Mouse (Mus musculus) CH12.LX (cell line): ENCODE data around the gene Aatk.

Experiments used
- BHLHE40 ChIP-seq: IDR thresholded peaks from 2 replicates; pipeline ENCODE4 v1.6.1; 2011; ENCODE audit warnings: mild to moderate bottlenecking, low read depth, low read length, improper control_type of control experiment
- CTCF ChIP-seq, 2 experiments: IDR thresholded peaks in 1 of 2; conservative IDR thresholded peaks in 1 of 2; 2 replicates each; pipeline ENCODE4 v1.5.1; 2011 to 2012; ENCODE audit warnings: low read depth in 2 of 2, low read length in 2 of 2, improper control_type of control experiment in 1 of 2, inconsistent platforms in 1 of 2, mild to moderate bottlenecking in 1 of 2, moderate library complexity in 1 of 2
- EP300 ChIP-seq: IDR thresholded peaks from 2 replicates; pipeline ENCODE4 v1.6.1; 2011; ENCODE audit warnings: low read length, improper control_type of control experiment
- MAFK ChIP-seq: IDR thresholded peaks from 2 replicates; pipeline ENCODE4 v1.6.1; 2011; ENCODE audit warnings: low read length, improper control_type of control experiment; ENCODE audit not compliant: insufficient replicate concordance
- USF1 ChIP-seq: IDR thresholded peaks from 2 replicates; pipeline ENCODE4 v1.6.1; 2014; ENCODE audit warnings: low read depth, mild to moderate bottlenecking, inconsistent platforms, low read length, improper control_type of control experiment
- ZNF384 ChIP-seq: IDR thresholded peaks from 2 replicates; pipeline ENCODE4 v1.6.1; 2012; ENCODE audit warnings: low read depth, low read length, improper control_type of control experiment, inconsistent platforms

DNA sequence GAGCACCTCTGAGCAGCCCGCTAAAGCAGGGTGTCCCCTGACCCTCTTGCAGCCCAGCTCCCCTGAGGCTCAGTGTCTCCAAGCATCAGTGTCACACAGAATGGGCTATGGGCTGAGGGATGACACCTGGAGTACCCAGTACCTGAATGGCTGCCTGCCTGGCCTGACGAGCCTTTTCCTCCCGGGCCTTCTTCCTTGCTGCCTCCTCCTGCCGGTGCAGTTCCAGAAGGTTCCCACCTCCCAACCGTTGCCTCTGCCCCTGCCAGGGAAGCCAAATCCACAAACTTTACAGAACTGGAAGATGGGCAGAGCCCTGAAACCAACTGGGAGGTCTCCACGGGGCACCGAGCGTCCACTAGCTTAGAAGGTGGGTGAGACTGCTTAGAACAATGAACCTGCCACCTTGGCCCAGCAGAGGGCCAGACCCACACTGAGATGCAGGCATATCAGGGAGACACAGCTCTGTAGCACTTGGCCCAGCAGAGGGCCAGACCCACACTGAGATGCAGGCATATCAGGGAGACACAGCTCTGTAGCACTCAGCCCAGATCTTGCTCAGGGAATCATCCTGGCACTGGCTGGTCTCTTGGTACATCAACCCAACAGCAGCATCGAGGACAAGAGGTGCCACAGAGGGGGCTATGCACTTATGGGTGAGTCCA lies 26.1 kb upstream of the Aatk start:
- TF ChIP-seq EP300, result no peak
- peak in 1 of 2 experiments; percentile 58; a peak in 2 of 4 replicates for TF ChIP-seq CTCF (conservative IDR thresholded peaks at IDR 0.05 in 1 of 2, IDR thresholded peaks at IDR 0.05 in 1 of 2; ENCODE audit: low read depth in 2 of 2, low read length in 2 of 2)
- no peak for TF ChIP-seq USF1
- no peak for TF ChIP-seq ZNF384
- no peak for TF ChIP-seq BHLHE40
- no peak for TF ChIP-seq MAFK
